In the genomic region with DNA sequence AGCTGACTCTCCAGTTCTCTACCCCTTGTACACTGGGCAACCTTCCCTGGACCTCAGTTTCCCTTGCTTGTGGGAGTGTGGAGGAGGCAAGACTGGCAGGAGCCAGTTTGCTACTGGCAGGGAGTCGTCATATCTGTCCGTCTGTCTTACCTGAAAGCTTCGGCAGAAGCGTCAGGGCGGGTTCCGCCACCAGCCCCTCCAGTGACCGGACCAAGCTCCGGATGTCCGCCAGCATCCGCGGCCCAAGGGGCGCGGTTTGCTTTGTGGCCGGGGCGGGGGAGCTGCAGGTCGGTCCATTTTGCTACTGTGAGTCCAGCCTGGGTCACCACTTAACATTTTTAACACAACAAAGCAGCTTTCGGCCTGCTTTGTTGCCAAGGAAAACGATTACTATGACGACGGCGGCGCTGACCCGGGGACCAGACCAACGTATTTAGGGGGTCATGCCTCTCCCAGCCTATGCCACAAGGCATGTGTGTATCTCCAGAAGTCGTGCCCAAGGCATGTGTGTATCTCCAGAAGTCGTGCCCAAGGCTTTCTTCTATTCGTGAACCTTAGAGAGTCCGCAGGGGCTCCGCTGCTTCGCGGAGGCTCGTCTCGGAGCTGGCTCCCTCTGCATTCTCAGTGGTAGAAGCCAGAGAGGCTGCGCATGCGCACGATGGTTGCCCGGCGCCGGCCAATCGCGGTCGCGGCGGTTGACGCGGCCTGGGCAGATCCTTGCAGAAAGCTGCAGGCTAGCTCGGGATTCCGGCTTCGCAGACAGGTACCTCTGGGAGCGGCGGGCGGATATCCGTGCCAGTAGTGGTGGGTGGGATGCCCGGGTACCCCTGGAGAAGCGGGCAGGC, we compare ENCODE assay signal across 8 mouse cellular contexts. TPM values are rescaled to one million over a fixed set of nuclear protein-coding genes. Genes with fewer than 3 reads are reported as not detected.
A peak's percentile ranks its signal among the peaks of the same experiment; 100 is the strongest.
DNase-seq lines count a peak whose midpoint lies in the region; ATAC-seq lines count a peak whose summit lies in the region.

TSS of gene Fam227a (minus strand) at position 426 of the 845 bp plus-strand sequence.
TSS of gene Cby1 (plus strand) at position 669 of the 845 bp plus-strand sequence.

- peak; percentile 89 for ATAC-seq in CD4-positive, CD25-positive, alpha-beta regulatory T cell, adult 4 months
- peak; percentile 81 for ATAC-seq in heart, embryonic 16.5 days (replicated peaks; ENCODE audit: extremely low read depth, insufficient read depth, low FRiP score)
- ATAC-seq in liver, embryonic 15.5 days (ENCODE audit: insufficient read depth): peak; percentile 88
- peak; percentile 85 for ATAC-seq in neural tube, embryonic 12.5 days (ENCODE audit: low FRiP score, low read depth)

- peak within 1 kb of the TSS; percentile 80 for H3K4me3 ChIP-seq in forebrain, embryonic 10.5 days
- peak within 1 kb of the TSS; percentile 85 for H3K4me3 ChIP-seq in heart, embryonic 16.5 days (ENCODE audit: low read length)
- H3K4me3 ChIP-seq in liver, embryonic 15.5 days (replicated peaks): peak within 1 kb of the TSS; percentile 82
- H3K4me3 ChIP-seq in neural tube, embryonic 12.5 days: peak within 1 kb of the TSS; percentile 61

- no peaks in the 10 kb centered on the region for H3K27me3 ChIP-seq in forebrain, embryonic 10.5 days (ENCODE audit: poor library complexity, severe bottlenecking)
- no peaks in the 10 kb centered on the region for H3K27me3 ChIP-seq in heart, embryonic 16.5 days (ENCODE audit: control insufficient read depth, insufficient read depth, low read length)
- H3K27me3 ChIP-seq in liver, embryonic 15.5 days: no peaks in the 10 kb centered on the region
- no peaks in the 10 kb centered on the region for H3K27me3 ChIP-seq in neural tube, embryonic 12.5 days (replicated peaks)

- DNase-seq in c-Kit-negative CD71-positive TER-119-positive erythroid progenitor cells, embryonic 14.5 days (ENCODE audit: low read depth, low spot score): peak; percentile 92
- DNase-seq in forebrain, embryonic 10.5 days (ENCODE audit: extremely low spot score, low spot score): peak; percentile 99
- DNase-seq in kidney, postnatal 36 days: peak; percentile 96 to 97
- peak; percentile 90 for DNase-seq in telencephalon, adult 2 months (ENCODE audit: low read depth, low spot score)

- under 1% methylated on average over 55 of the region's 55 CpGs for WGBS in forebrain, embryonic 10.5 days
- under 1% methylated on average over 55 of the region's 55 CpGs for WGBS in heart, embryonic 16.5 days
- WGBS in liver, embryonic 15.5 days (ENCODE audit: insufficient replicate concordance): under 1% methylated on average over 55 of the region's 55 CpGs
- under 1% methylated on average over 55 of the region's 55 CpGs for WGBS in neural tube, embryonic 12.5 days

- H3K36me3 ChIP-seq in forebrain, embryonic 10.5 days (replicated peaks): peaks cover 30% of the 10 kb centered on the region
- peaks cover 9% of the 10 kb centered on the region; the same call in 1 of the 2 replicates for H3K36me3 ChIP-seq in heart, embryonic 16.5 days (ENCODE audit: control insufficient read depth, insufficient read depth)
- H3K36me3 ChIP-seq in liver, embryonic 15.5 days (replicated peaks): no peaks in the 10 kb centered on the region
- peaks cover 8% of the 10 kb centered on the region for H3K36me3 ChIP-seq in neural tube, embryonic 12.5 days

- peak within 1 kb of the TSS; percentile 91 for H3K9ac ChIP-seq in heart, embryonic 16.5 days (ENCODE audit: low read length)
- H3K9ac ChIP-seq in liver, embryonic 15.5 days: peak within 1 kb of the TSS; percentile 68
- H3K9ac ChIP-seq in neural tube, embryonic 12.5 days: peak within 1 kb of the TSS; percentile 79

- peak within 1 kb of the TSS; percentile 99 for H3K27ac ChIP-seq in forebrain, embryonic 10.5 days
- H3K27ac ChIP-seq in heart, embryonic 16.5 days (ENCODE audit: low read length): peak within 1 kb of the TSS; percentile 94
- H3K27ac ChIP-seq in liver, embryonic 15.5 days (replicated peaks): peak within 1 kb of the TSS; percentile 90
- peak within 1 kb of the TSS; percentile 86 for H3K27ac ChIP-seq in neural tube, embryonic 12.5 days

- H3K4me1 ChIP-seq in forebrain, embryonic 10.5 days: peaks cover 15% of the 10 kb centered on the region
- H3K4me1 ChIP-seq in heart, embryonic 16.5 days (ENCODE audit: control insufficient read depth, insufficient read depth, low read length): peaks cover 7% of the 10 kb centered on the region; the same call in 1 of the 2 replicates
- peaks cover 21% of the 10 kb centered on the region for H3K4me1 ChIP-seq in liver, embryonic 15.5 days (replicated peaks)
- H3K4me1 ChIP-seq in neural tube, embryonic 12.5 days: peaks cover 6% of the 10 kb centered on the region

- peaks cover 5% of the 10 kb centered on the region; the same call in 1 of the 2 replicates for H3K9me3 ChIP-seq in forebrain, embryonic 10.5 days
- H3K9me3 ChIP-seq in heart, embryonic 16.5 days (replicated peaks; ENCODE audit: control insufficient read depth, low read length): peaks cover 4% of the 10 kb centered on the region; the same call in 1 of the 2 replicates
- H3K9me3 ChIP-seq in liver, embryonic 15.5 days (replicated peaks): no peaks in the 10 kb centered on the region
- H3K9me3 ChIP-seq in neural tube, embryonic 12.5 days: no peaks in the 10 kb centered on the region

- peak within 1 kb of the TSS; percentile 87 for H3K4me2 ChIP-seq in heart, embryonic 16.5 days (ENCODE audit: low read depth, low read length)
- peak within 1 kb of the TSS; percentile 98 for H3K4me2 ChIP-seq in liver, embryonic 15.5 days
- H3K4me2 ChIP-seq in neural tube, embryonic 12.5 days (replicated peaks): peak within 1 kb of the TSS; percentile 80

RNA-seq across cellular contexts. Expression of gene Fam227a, which starts in this region (rescaled TPM):
- polyA plus RNA-seq in CD4-positive, CD25-positive, alpha-beta regulatory T cell, adult 4 months (2017; shearing (Covaris generic)): under 1 TPM; 0.15 to 0.50 TPM
- polyA plus RNA-seq in forebrain, embryonic 10.5 days (2016; fragmentation: Nextera tagmentation; extraction: Ambion mirVana): 1.8 and 2.5 TPM in 2 replicates
- 0.75 and 1.1 TPM in 2 replicates for polyA plus RNA-seq in heart, embryonic 16.5 days (2015; fragmentation: Nextera tagmentation; extraction: Ambion mirVana)
- 0.05 and 0.12 TPM in 2 replicates for polyA plus RNA-seq in liver, embryonic 15.5 days (2015; fragmentation: Nextera tagmentation; extraction: Ambion mirVana)
- polyA plus RNA-seq in neural tube, embryonic 12.5 days (2016; fragmentation: Nextera tagmentation; extraction: Ambion mirVana): 4.3 and 6.0 TPM in 2 replicates

RNA-seq across cellular contexts. Expression of gene Cby1, which starts in this region (rescaled TPM):
- 10 to 100 TPM; 16.1 to 16.3 TPM for polyA plus RNA-seq in CD4-positive, CD25-positive, alpha-beta regulatory T cell, adult 4 months (2017; shearing (Covaris generic))
- 79.1 and 80.3 TPM in 2 replicates for polyA plus RNA-seq in forebrain, embryonic 10.5 days (2016; fragmentation: Nextera tagmentation; extraction: Ambion mirVana)
- 59.5 and 59.8 TPM in 2 replicates for polyA plus RNA-seq in heart, embryonic 16.5 days (2015; fragmentation: Nextera tagmentation; extraction: Ambion mirVana)
- 12.3 and 12.7 TPM in 2 replicates for polyA plus RNA-seq in liver, embryonic 15.5 days (2015; fragmentation: Nextera tagmentation; extraction: Ambion mirVana)
- 72.0 and 74.2 TPM in 2 replicates for polyA plus RNA-seq in neural tube, embryonic 12.5 days (2016; fragmentation: Nextera tagmentation; extraction: Ambion mirVana)

Comparison
In these comparisons a context has a peak if more than half of its experiments do, and no peak if none do; other contexts are left out.
1. Peak in every context shown above with its lines: DNase-seq, ATAC-seq, H3K4me3 ChIP-seq and H3K27ac ChIP-seq.